Mouse (Mus musculus): Measurements from ENCODE around the gene Cep19. TPM values are rescaled to one million over a fixed set of nuclear protein-coding genes. Genes with fewer than 3 reads are reported as not detected.

The Cep19 gene
- polyA plus RNA-seq, 1 experiment from 2014 or later, result 22.3 TPM

DNA sequence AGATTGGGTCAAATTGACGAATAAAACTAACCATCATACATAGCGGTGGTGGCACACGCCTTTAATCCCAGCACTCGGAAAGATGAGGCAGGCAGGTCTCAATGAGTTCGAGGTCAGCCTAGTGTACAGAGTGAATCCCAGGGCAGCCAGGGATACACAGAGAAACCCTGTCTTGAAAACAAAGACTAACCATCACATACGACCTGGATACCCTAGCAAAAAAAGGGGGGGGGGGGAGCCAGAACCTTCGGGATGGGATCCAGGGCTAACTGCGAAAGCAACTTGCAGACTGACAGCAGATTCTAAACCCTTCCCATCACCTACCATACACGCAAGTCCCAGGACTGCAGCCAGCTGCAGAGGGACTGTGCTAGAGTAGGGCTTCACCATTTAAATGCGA lies 14.8 kb downstream of the Cep19 start:
- Histone ChIP-seq H3K4me2 (replicated peaks; ENCODE audit: low read depth) (no peak overlapping the region), H3K4me3 (ENCODE audit: low read depth, low read length) (no peak overlapping the region), H3K27me3 (replicated peaks; ENCODE audit: control insufficient read depth, insufficient read depth, low read length) (no peaks in the 10 kb centered on the region), H3K9ac (ENCODE audit: low read depth, low read length) (no peak overlapping the region), H3K36me3 (ENCODE audit: control insufficient read depth, insufficient read depth) (no peaks in the 10 kb centered on the region), H3K27ac (ENCODE audit: low read depth, low read length) (no peak overlapping the region), H3K9me3 (ENCODE audit: control insufficient read depth) (no peaks in the 10 kb centered on the region), H3K4me1 (replicated peaks; ENCODE audit: control insufficient read depth, insufficient read depth, low read length) (no peaks in the 10 kb centered on the region)
- TF ChIP-seq CTCF (IDR thresholded peaks at IDR 0.05; ENCODE audit: low read depth), result no peak
- no peak for ATAC-seq
- 82% methylated on average over 10 of the region's 10 CpGs for WGBS

DNA sequence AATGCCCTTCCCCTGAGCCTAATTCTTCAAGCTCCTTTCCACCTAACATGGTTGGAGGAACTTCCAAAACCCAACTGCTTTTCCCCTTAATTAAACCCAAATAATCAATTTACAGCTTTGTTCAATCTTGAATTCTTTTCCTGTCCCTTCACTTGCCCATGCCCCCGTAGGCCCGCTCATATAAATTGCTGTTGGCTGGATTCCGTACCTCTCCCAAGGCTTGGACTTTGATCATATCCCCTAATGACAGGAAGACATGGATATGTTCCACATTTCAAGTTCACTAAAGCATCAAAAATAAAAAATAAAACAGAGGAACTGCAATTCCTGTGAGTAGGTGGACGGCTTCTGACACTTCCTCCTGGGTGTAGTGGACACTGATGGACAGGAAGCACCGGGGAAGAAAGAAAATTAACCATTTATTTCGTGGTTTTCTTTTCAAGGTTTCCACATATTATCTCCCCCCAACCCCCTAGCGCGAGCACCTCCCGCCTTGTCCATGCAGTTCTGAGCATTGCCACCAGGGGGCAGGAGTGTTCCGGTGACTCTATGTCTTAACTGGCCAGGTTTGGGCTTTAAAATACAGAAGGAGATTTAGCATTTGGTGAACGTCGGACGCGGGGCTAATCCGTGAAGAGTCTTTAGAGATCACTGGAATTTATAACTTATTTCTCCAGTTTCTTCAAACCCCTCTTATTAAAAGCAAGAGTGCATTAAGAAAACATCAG lies 15.5 kb downstream of the Cep19 start:
- no peak overlapping the region for H3K4me3 ChIP-seq (ENCODE audit: low read depth, low read length)
- ATAC-seq, result no peak
- H3K27me3 ChIP-seq (replicated peaks; ENCODE audit: control insufficient read depth, insufficient read depth, low read length), result no peaks in the 10 kb centered on the region
- no peaks in the 10 kb centered on the region for H3K9me3 ChIP-seq (ENCODE audit: control insufficient read depth)
- H3K36me3 ChIP-seq (ENCODE audit: control insufficient read depth, insufficient read depth), result no peaks in the 10 kb centered on the region
- 0 out of 2 replicates have a peak overlapping the region, but pooled peaks have one; percentile 27 for H3K4me2 ChIP-seq (replicated peaks; ENCODE audit: low read depth)
- H3K27ac ChIP-seq (ENCODE audit: low read depth, low read length), result no peak overlapping the region
- no peaks in the 10 kb centered on the region for H3K4me1 ChIP-seq (replicated peaks; ENCODE audit: control insufficient read depth, insufficient read depth, low read length)
- WGBS, result 12% methylated on average over 15 of the region's 15 CpGs
- peak; percentile 93 for TF ChIP-seq CTCF (IDR thresholded peaks at IDR 0.05; ENCODE audit: low read depth)
- no peak overlapping the region for H3K9ac ChIP-seq (ENCODE audit: low read depth, low read length)

DNA sequence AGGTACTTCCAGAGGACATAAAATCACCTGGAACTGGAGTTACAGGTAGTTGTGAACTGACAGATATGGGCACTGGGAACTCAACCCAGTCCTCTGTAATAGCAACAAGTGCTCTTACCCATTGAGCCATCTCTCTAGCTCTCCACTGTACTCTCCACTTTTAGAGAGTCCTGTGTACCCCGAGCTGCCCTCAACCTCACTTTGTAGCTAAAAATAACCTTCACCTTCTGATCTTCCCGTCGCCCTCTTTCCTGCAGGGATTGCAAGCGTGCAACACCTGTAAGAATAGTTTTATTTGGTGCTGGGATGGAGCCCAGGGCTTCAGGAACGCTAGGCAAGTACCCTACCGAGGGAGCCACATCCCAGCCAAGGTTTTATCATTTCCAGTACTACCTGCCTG lies 16.2 kb downstream of the Cep19 start:
- no peak overlapping the region for H3K27ac ChIP-seq (ENCODE audit: low read depth, low read length)
- no peaks in the 10 kb centered on the region for H3K36me3 ChIP-seq (ENCODE audit: control insufficient read depth, insufficient read depth)
- no peak overlapping the region for H3K9ac ChIP-seq (ENCODE audit: low read depth, low read length)
- no peaks in the 10 kb centered on the region for H3K4me1 ChIP-seq (replicated peaks; ENCODE audit: control insufficient read depth, insufficient read depth, low read length)
- no peak overlapping the region for H3K4me3 ChIP-seq (ENCODE audit: low read depth, low read length)
- TF ChIP-seq CTCF (IDR thresholded peaks at IDR 0.05; ENCODE audit: low read depth), result no peak
- no peaks in the 10 kb centered on the region for H3K27me3 ChIP-seq (replicated peaks; ENCODE audit: control insufficient read depth, insufficient read depth, low read length)
- ATAC-seq, result no peak
- no peak overlapping the region for H3K4me2 ChIP-seq (replicated peaks; ENCODE audit: low read depth)
- 45% methylated on average over 6 of the region's 6 CpGs for WGBS
- no peaks in the 10 kb centered on the region for H3K9me3 ChIP-seq (ENCODE audit: control insufficient read depth)

DNA sequence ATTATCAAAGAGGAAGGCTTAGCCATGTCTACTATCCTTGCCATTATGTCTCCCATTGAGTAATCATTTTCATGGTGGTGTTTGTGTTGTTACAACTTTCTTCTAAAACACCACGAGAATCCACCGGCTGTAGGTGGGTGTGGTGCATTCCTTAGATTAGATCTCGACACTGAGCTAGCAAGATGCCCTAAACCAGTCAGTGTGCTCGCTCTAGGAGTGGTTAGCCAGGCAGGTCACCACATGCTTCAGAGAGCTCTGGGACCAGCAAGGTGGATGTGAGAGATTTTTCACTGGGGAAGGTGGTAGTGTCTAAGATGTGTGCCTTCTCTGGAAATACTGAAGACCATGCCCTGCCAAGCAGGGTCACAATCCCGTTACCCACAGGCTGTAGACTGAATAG lies 16.6 kb downstream of the Cep19 start:
- no peak for TF ChIP-seq CTCF (IDR thresholded peaks at IDR 0.05; ENCODE audit: low read depth)

DNA sequence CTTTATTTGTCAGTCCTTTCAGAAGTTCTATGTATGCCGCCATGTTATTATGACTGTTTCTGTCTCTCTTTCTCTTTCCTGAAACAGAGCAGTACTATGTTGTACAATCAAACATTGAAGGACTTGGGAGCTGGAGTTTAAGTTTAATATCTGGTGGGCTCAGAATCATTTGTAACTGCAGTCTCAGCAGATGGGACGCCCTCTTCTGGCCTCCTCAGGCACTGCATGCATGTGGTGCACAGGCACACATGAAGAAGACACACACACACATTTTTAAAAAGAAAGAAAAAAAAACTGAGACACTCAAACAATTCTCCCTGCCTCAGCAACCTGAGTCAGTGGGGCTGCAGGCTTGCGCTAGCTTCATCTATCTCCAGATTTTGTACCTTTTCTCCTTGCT lies 20.9 kb downstream of the Cep19 start:
- H3K36me3 ChIP-seq (ENCODE audit: control insufficient read depth, insufficient read depth), result no peaks in the 10 kb centered on the region
- peak; percentile 24; the same call in 1 of the 2 replicates for TF ChIP-seq CTCF (IDR thresholded peaks at IDR 0.05; ENCODE audit: low read depth)
- no peak for ATAC-seq
- no peak overlapping the region for H3K4me2 ChIP-seq (replicated peaks; ENCODE audit: low read depth)
- WGBS, result 79% methylated on average over 3 of the region's 3 CpGs
- no peaks in the 10 kb centered on the region for H3K4me1 ChIP-seq (replicated peaks; ENCODE audit: control insufficient read depth, insufficient read depth, low read length)
- H3K4me3 ChIP-seq (ENCODE audit: low read depth, low read length), result no peak overlapping the region
- no peaks in the 10 kb centered on the region for H3K9me3 ChIP-seq (ENCODE audit: control insufficient read depth)
- no peak overlapping the region for H3K27ac ChIP-seq (ENCODE audit: low read depth, low read length)
- H3K9ac ChIP-seq (ENCODE audit: low read depth, low read length), result no peak overlapping the region
- H3K27me3 ChIP-seq (replicated peaks; ENCODE audit: control insufficient read depth, insufficient read depth, low read length), result no peaks in the 10 kb centered on the region

More for the DNA sequence above, 16.6 kb downstream of the Cep19 start:
- no peaks in the 10 kb centered on the region for H3K27me3 ChIP-seq (replicated peaks; ENCODE audit: control insufficient read depth, insufficient read depth, low read length)
- no peak overlapping the region for H3K27ac ChIP-seq (ENCODE audit: low read depth, low read length)
- no peaks in the 10 kb centered on the region for H3K4me1 ChIP-seq (replicated peaks; ENCODE audit: control insufficient read depth, insufficient read depth, low read length)
- H3K9ac ChIP-seq (ENCODE audit: low read depth, low read length), result no peak overlapping the region
- ATAC-seq, result no peak
- no peak overlapping the region for H3K4me3 ChIP-seq (ENCODE audit: low read depth, low read length)
- 27% methylated on average over 5 of the region's 5 CpGs for WGBS
- no peaks in the 10 kb centered on the region for H3K36me3 ChIP-seq (ENCODE audit: control insufficient read depth, insufficient read depth)
- H3K4me2 ChIP-seq (replicated peaks; ENCODE audit: low read depth), result no peak overlapping the region
- no peaks in the 10 kb centered on the region for H3K9me3 ChIP-seq (ENCODE audit: control insufficient read depth)

DNA sequence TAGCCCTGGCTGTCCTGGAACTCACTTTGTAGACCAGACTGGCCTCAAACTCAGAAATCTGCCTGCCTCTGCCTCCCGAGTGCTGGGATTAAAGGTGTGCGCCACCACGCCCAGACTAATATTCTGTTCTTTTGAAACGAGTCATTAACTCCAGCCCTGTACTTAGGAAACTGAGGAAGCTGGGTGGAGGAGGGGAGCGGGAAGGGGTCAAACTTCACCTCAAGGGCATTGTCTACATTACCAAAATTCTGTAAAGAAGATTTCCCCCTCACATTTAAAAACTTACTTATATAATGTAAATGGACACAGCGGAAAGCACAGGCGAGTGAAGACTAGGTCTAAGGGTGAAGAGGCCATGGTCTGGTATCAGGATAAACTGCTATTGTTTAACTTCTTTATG lies 24.4 kb downstream of the Cep19 start:
- 85% methylated on average over 7 of the region's 7 CpGs for WGBS
- H3K27ac ChIP-seq (ENCODE audit: low read depth, low read length), result no peak overlapping the region

More for the DNA sequence above, 24.4 kb downstream of the Cep19 start:
- Histone ChIP-seq H3K27me3 (replicated peaks; ENCODE audit: control insufficient read depth, insufficient read depth, low read length) (no peaks in the 10 kb centered on the region), H3K9ac (ENCODE audit: low read depth, low read length) (no peak overlapping the region), H3K4me3 (ENCODE audit: low read depth, low read length) (no peak overlapping the region), H3K4me1 (replicated peaks; ENCODE audit: control insufficient read depth, insufficient read depth, low read length) (no peaks in the 10 kb centered on the region), H3K4me2 (replicated peaks; ENCODE audit: low read depth) (no peak overlapping the region), H3K36me3 (ENCODE audit: control insufficient read depth, insufficient read depth) (no peaks in the 10 kb centered on the region), H3K9me3 (ENCODE audit: control insufficient read depth) (no peaks in the 10 kb centered on the region)
- TF ChIP-seq CTCF (IDR thresholded peaks at IDR 0.05; ENCODE audit: low read depth), result no peak
- ATAC-seq, result no peak

Data from intestine, postnatal 0 days (tissue).